Mouse (Mus musculus): ENCODE measurements at regions not wholly inside any gene's neighbourhood (a gene's known extent, or its start where the extent isn't known, plus 50 kb on each side); places are given as distances from the start of the nearest gene placed in this dataset.

GRCm38 (mm10) chr3:71959441-71959840 is 1008.2 kb downstream of the Sis start:
- DNase-seq (ENCODE audit: low read depth, low spot score), result no peak
- H3K27ac ChIP-seq (ENCODE audit: insufficient read depth, low read depth, low read length, poor library complexity, severe bottlenecking), result no peak overlapping the region
- no peaks in the 10 kb centered on the region for H3K4me1 ChIP-seq (ENCODE audit: control insufficient read depth in 2 of 2, insufficient read depth in 2 of 2, low read length in 2 of 2, poor library complexity in 1 of 2)
- in situ Hi-C loops (cut with MboI; ENCODE audit: low sequenced_read_pairs in 2 of 2, unreplicated experiment in 2 of 2), result no loop called here
- H3K9ac ChIP-seq (ENCODE audit: insufficient read depth, low read depth, low read length, poor library complexity, severe bottlenecking), result no peak overlapping the region
- no peaks in the 10 kb centered on the region for H3K9me3 ChIP-seq (ENCODE audit: control insufficient read depth, insufficient read depth, low read depth, low read length)
- no peak overlapping the region for H3K4me3 ChIP-seq (ENCODE audit: insufficient read depth in 1 of 2, low read depth in 1 of 2, low read length in 2 of 2, poor library complexity in 1 of 2, severe bottlenecking in 1 of 2)
- TF ChIP-seq ZC3H11A (IDR thresholded peaks at IDR 0.05; ENCODE audit: borderline replicate concordance, low read depth, low read length), result no peak
- no peak for TF ChIP-seq ZNF384 (IDR thresholded peaks at IDR 0.05; ENCODE audit: low read depth, low read length)
- TF ChIP-seq HCFC1 (IDR thresholded peaks at IDR 0.05; ENCODE audit: borderline replicate concordance, insufficient read depth, low read length), result no peak
- TF ChIP-seq CHD2 (IDR thresholded peaks at IDR 0.05; ENCODE audit: low read depth, low read length), result no peak
- TF ChIP-seq MAFK (IDR thresholded peaks at IDR 0.05; ENCODE audit: insufficient read depth, low read depth, low read length), result no peak
- H3K36me3 ChIP-seq (ENCODE audit: control insufficient read depth, insufficient read depth, low read length, poor library complexity, severe bottlenecking), result no peaks in the 10 kb centered on the region

- Histone ChIP-seq H3K36me3 (ENCODE audit: control insufficient read depth, insufficient read depth, low read length, poor library complexity, severe bottlenecking) (no peaks in the 10 kb centered on the region), H3K9me3 (ENCODE audit: control insufficient read depth, insufficient read depth, low read depth, low read length) (no peaks in the 10 kb centered on the region), H3K4me3 (ENCODE audit: insufficient read depth in 1 of 2, low read depth in 1 of 2, low read length in 2 of 2, poor library complexity in 1 of 2, severe bottlenecking in 1 of 2) (no peak overlapping the region), H3K9ac (ENCODE audit: insufficient read depth, low read depth, low read length, poor library complexity, severe bottlenecking) (no peak overlapping the region), H3K4me1 (ENCODE audit: control insufficient read depth in 2 of 2, insufficient read depth in 2 of 2, low read length in 2 of 2, poor library complexity in 1 of 2) (no peaks in the 10 kb centered on the region), H3K27ac (ENCODE audit: insufficient read depth, low read depth, low read length, poor library complexity, severe bottlenecking) (no peak overlapping the region)
- no peak for TF ChIP-seq CHD2 (IDR thresholded peaks at IDR 0.05; ENCODE audit: low read depth, low read length)
- DNase-seq (ENCODE audit: low read depth, low spot score), result no peak
- in situ Hi-C loops (cut with MboI; ENCODE audit: low sequenced_read_pairs in 2 of 2, unreplicated experiment in 2 of 2), result no loop called here
Observed at GRCm38 (mm10) chr3:71919865-71920264, 1047.8 kb downstream of the Sis start.

GRCm38 (mm10) chr3:71913783-71914182 is 1053.9 kb downstream of the Sis start:
- Histone ChIP-seq H3K27ac (ENCODE audit: insufficient read depth, low read depth, low read length, poor library complexity, severe bottlenecking) (no peak overlapping the region), H3K4me1 (ENCODE audit: control insufficient read depth in 2 of 2, insufficient read depth in 2 of 2, low read length in 2 of 2, poor library complexity in 1 of 2) (no peaks in the 10 kb centered on the region), H3K9me3 (ENCODE audit: control insufficient read depth, insufficient read depth, low read depth, low read length) (no peaks in the 10 kb centered on the region), H3K4me3 (ENCODE audit: insufficient read depth in 1 of 2, low read depth in 1 of 2, low read length in 2 of 2, poor library complexity in 1 of 2, severe bottlenecking in 1 of 2) (no peak overlapping the region), H3K9ac (ENCODE audit: insufficient read depth, low read depth, low read length, poor library complexity, severe bottlenecking) (no peak overlapping the region), H3K36me3 (ENCODE audit: control insufficient read depth, insufficient read depth, low read length, poor library complexity, severe bottlenecking) (no peaks in the 10 kb centered on the region)
- DNase-seq (ENCODE audit: low read depth, low spot score), result no peak
- TF ChIP-seq MAFK (IDR thresholded peaks at IDR 0.05; ENCODE audit: insufficient read depth, low read depth, low read length) (peak; percentile 72), CHD2 (IDR thresholded peaks at IDR 0.05; ENCODE audit: low read depth, low read length) (no peak), HCFC1 (IDR thresholded peaks at IDR 0.05; ENCODE audit: borderline replicate concordance, insufficient read depth, low read length) (no peak)
- in situ Hi-C loops (cut with MboI; ENCODE audit: low sequenced_read_pairs in 2 of 2, unreplicated experiment in 2 of 2), result no loop called here

DNA sequence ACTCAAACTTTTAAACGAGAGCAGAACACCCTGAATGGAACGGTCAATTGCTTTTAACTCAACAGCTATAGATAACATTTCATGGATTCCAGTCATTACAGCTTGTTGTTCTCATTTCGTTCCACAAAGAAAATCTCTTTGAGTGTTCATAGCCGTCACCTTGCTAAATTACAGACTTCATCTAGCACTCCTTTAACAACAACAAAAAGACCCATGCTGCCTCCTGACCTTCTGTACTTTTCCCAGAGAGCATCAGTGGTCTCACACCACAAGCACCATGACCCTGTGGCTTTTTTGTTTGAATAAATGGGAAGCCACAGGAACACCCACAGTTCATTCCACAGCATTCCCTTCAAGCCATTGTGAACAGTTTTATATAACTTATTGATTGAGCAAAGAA is 1058.4 kb downstream of the Sis start:
- H3K9me3 ChIP-seq (ENCODE audit: control insufficient read depth, insufficient read depth, low read depth, low read length), result no peaks in the 10 kb centered on the region
- TF ChIP-seq HCFC1 (IDR thresholded peaks at IDR 0.05; ENCODE audit: borderline replicate concordance, insufficient read depth, low read length) (no peak), MAFK (IDR thresholded peaks at IDR 0.05; ENCODE audit: insufficient read depth, low read depth, low read length) (no peak), CHD2 (IDR thresholded peaks at IDR 0.05; ENCODE audit: low read depth, low read length) (no peak)
- H3K9ac ChIP-seq (ENCODE audit: insufficient read depth, low read depth, low read length, poor library complexity, severe bottlenecking), result no peak overlapping the region
- H3K36me3 ChIP-seq (ENCODE audit: control insufficient read depth, insufficient read depth, low read length, poor library complexity, severe bottlenecking), result no peaks in the 10 kb centered on the region
- in situ Hi-C loops (cut with MboI; ENCODE audit: low sequenced_read_pairs in 2 of 2, unreplicated experiment in 2 of 2), result no loop called here
- H3K4me3 ChIP-seq (ENCODE audit: insufficient read depth in 1 of 2, low read depth in 1 of 2, low read length in 2 of 2, poor library complexity in 1 of 2, severe bottlenecking in 1 of 2), result no peak overlapping the region
- H3K27ac ChIP-seq (ENCODE audit: insufficient read depth, low read depth, low read length, poor library complexity, severe bottlenecking), result no peak overlapping the region
- H3K4me1 ChIP-seq (ENCODE audit: control insufficient read depth in 2 of 2, insufficient read depth in 2 of 2, low read length in 2 of 2, poor library complexity in 1 of 2), result no peaks in the 10 kb centered on the region
- no peak for DNase-seq (ENCODE audit: low read depth, low spot score)

- H3K27ac ChIP-seq (ENCODE audit: insufficient read depth, low read depth, low read length, poor library complexity, severe bottlenecking), result no peak overlapping the region
- TF ChIP-seq ZC3H11A (IDR thresholded peaks at IDR 0.05; ENCODE audit: borderline replicate concordance, low read depth, low read length), result no peak
- no peak for TF ChIP-seq CHD2 (IDR thresholded peaks at IDR 0.05; ENCODE audit: low read depth, low read length)
- no peak for TF ChIP-seq HCFC1 (IDR thresholded peaks at IDR 0.05; ENCODE audit: borderline replicate concordance, insufficient read depth, low read length)
- no peak for TF ChIP-seq ZNF384 (IDR thresholded peaks at IDR 0.05; ENCODE audit: low read depth, low read length)
- no peak for TF ChIP-seq MAFK (IDR thresholded peaks at IDR 0.05; ENCODE audit: insufficient read depth, low read depth, low read length)
- DNase-seq (ENCODE audit: low read depth, low spot score), result no peak
- in situ Hi-C loops (cut with MboI; ENCODE audit: low sequenced_read_pairs in 2 of 2, unreplicated experiment in 2 of 2), result no loop called here
- no peaks in the 10 kb centered on the region for H3K4me1 ChIP-seq (ENCODE audit: control insufficient read depth in 2 of 2, insufficient read depth in 2 of 2, low read length in 2 of 2, poor library complexity in 1 of 2)
- no peak overlapping the region for H3K9ac ChIP-seq (ENCODE audit: insufficient read depth, low read depth, low read length, poor library complexity, severe bottlenecking)
- no peak overlapping the region for H3K4me3 ChIP-seq (ENCODE audit: insufficient read depth in 1 of 2, low read depth in 1 of 2, low read length in 2 of 2, poor library complexity in 1 of 2, severe bottlenecking in 1 of 2)
- no peaks in the 10 kb centered on the region for H3K36me3 ChIP-seq (ENCODE audit: control insufficient read depth, insufficient read depth, low read length, poor library complexity, severe bottlenecking)
- H3K9me3 ChIP-seq (ENCODE audit: control insufficient read depth, insufficient read depth, low read depth, low read length), result no peaks in the 10 kb centered on the region
Observed at GRCm38 (mm10) chr3:71864670-71865069, 1103.0 kb downstream of the Sis start.
